Mouse (Mus musculus) thymus, postnatal 4 days (tissue): ENCODE measurements around the gene Tfpi.

Experiments
- DNase-seq: peaks from one replicate; pipeline ENCODE4 v3.0.0; 2021

The Tfpi gene

GRCm38 (mm10) chr2:84388023-84388416 is 88.6 kb downstream of the Tfpi start:
- DNase-seq, result no peak

GRCm38 (mm10) chr2:84387394-84388022 is 89.1 kb downstream of the Tfpi start:
- no peak for DNase-seq

GRCm38 (mm10) chr2:84386563-84387393 is 89.8 kb downstream of the Tfpi start:
- DNase-seq, result no peak

DNA sequence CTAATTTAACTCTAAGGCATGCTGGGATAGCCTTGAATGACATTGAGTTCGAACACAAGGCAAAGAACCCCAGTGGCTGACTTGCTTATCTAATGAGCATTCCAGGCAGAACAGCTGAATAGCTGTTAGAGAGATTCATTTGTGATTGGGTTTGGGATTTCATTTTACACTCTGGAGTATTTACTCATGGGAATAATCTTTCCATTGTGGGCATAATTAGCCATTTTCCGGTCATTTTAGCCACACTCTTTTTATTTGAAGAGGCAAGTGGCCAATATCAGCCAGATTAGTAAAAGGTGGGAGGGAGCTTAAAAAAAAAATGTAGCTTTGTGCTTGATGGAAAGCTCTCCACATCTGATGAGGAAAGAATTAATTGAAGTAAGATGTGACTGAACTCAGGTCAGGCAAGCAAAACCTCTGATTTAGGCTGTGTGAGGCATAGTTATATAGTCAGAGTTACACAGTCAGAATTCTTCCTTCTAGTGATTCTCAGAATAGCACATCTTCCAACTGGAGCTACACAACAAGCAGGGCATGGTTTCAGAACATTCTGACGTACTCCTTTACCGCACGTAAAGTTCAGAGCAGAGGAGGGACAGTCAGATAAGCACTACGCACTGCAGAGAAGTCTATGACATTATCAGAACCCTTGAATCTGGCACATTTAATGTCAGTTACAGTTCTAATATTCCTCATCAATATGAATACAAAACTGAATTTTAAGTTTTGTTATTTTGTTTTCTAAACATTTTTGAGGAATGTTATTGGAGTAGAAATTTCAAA is 91.5 kb downstream of the Tfpi start:
- no peak for DNase-seq

GRCm38 (mm10) chr2:84383828-84384227 is 92.7 kb downstream of the Tfpi start:
- no peak for DNase-seq
